Mouse (Mus musculus) liver, embryonic 14.5 days (tissue): ENCODE results near the gene Rph3al. TPM values are rescaled to one million over a fixed set of nuclear protein-coding genes. Genes with fewer than 3 reads are reported as not detected.
A peak's percentile ranks its signal among the peaks of the same experiment; 100 is the strongest.

Experiments
- ATAC-seq: fragments of 200-750 bp; cut with Nextera tagmentation; 2 replicates; pipeline ENCODE4 v1.8.0; 2017; ENCODE audit warnings: moderate number of reproducible peaks, mild to moderate bottlenecking, moderate library complexity; ENCODE audit not compliant: insufficient read depth
- DNase-seq, 3 experiments: peaks; one replicate each; pipeline ENCODE4 v3.0.0-alpha.2; 2012 to 2013; ENCODE audit warnings: low read depth in 3 of 3, low spot score in 3 of 3
- H3K27ac ChIP-seq: fragments of 300-500 bp; sonication (generic); 2 replicates; pipeline ENCODE4 v1.5.1; 2014; ENCODE audit warnings: moderate library complexity, mild to moderate bottlenecking, control low read depth, inconsistent platforms
- H3K27me3 ChIP-seq: fragments of 300-500 bp; sonication (generic); 2 replicates; pipeline ENCODE4 v1.6.1; 2014; ENCODE audit warnings: mild to moderate bottlenecking, low read length, moderate library complexity; ENCODE audit not compliant: control insufficient read depth, insufficient read depth
- H3K36me3 ChIP-seq: fragments of 300-500 bp; sonication (generic); replicated peaks from 2 replicates; pipeline ENCODE4 v1.6.1; 2014; ENCODE audit warnings: low read depth; ENCODE audit not compliant: control insufficient read depth, insufficient read depth
- H3K4me1 ChIP-seq, 2 experiments: fragments of 200-500 bp in 1 of 2; fragments of 300-500 bp in 1 of 2; sonication (generic) in 1 of 2; replicated peaks; 2 replicates each; pipeline ENCODE4 v1.6.1; 2012 to 2014; ENCODE audit warnings: antibody characterized with exemption in 1 of 2, inconsistent platforms in 1 of 2, low read length in 1 of 2; ENCODE audit not compliant: control insufficient read depth in 2 of 2, insufficient read depth in 2 of 2
- H3K4me2 ChIP-seq: fragments of 300-500 bp; sonication (generic); 2 replicates; pipeline ENCODE4 v1.6.1; 2014; ENCODE audit warnings: low read depth, mild to moderate bottlenecking, control low read depth, moderate library complexity
- H3K4me3 ChIP-seq, 2 experiments: fragments of 200-500 bp in 1 of 2; fragments of 300-500 bp in 1 of 2; sonication (generic) in 1 of 2; 2 replicates each; pipeline ENCODE4 v1.5.1; 2012 to 2014; ENCODE audit warnings: low read depth in 2 of 2, low read length in 2 of 2, mild to moderate bottlenecking in 2 of 2, control low read depth in 1 of 2, inconsistent platforms in 1 of 2, moderate library complexity in 1 of 2; ENCODE audit not compliant: insufficient read depth in 1 of 2
- H3K9ac ChIP-seq: fragments of 300-500 bp; sonication (generic); replicated peaks from 2 replicates; pipeline ENCODE4 v1.6.1; 2014; ENCODE audit warnings: mild to moderate bottlenecking, control low read depth, moderate library complexity
- H3K9me3 ChIP-seq: fragments of 300-500 bp; sonication (generic); 2 replicates; pipeline ENCODE4 v1.6.1; 2016; ENCODE audit warnings: low read length, mixed read lengths; ENCODE audit not compliant: control insufficient read depth
- CTCF ChIP-seq: IDR thresholded peaks from 2 replicates; pipeline ENCODE4 v1.5.1; 2016; ENCODE audit warnings: antibody characterized with exemption, low read depth, control low read depth
- EP300 ChIP-seq: IDR thresholded peaks from 2 replicates; pipeline ENCODE4 v1.6.1; 2016; ENCODE audit warnings: antibody characterized with exemption, low read depth
- WGBS: fragments of 180-500 bp; shearing (Covaris S2); extraction: QIAGEN DNeasy Blood & Tissue Kit; methylation state at CpG from one replicate; pipeline ENCODE4 v1.1.7; 2014; ENCODE audit not compliant: insufficient replicate concordance; 5-methylcytosine and 5-hydroxymethylcytosine counted together
- polyA plus RNA-seq, 2 experiments: library from polyadenylated mRNA; depleted of rRNA in 1 of 2; stranded (reverse) in 1 of 2; unstranded in 1 of 2; fragments of >200 nt; fragmentation: Nextera tagmentation in 1 of 2; extraction: Ambion mirVana in 1 of 2; gene quantifications; 2 replicates each; pipeline versions ENCODE4 v1.2.1 to v1.2.3; 2012 to 2014

Rph3al gene
- polyA plus RNA-seq, 2 experiments, result 0.25 to 0.29 TPM

DNA sequence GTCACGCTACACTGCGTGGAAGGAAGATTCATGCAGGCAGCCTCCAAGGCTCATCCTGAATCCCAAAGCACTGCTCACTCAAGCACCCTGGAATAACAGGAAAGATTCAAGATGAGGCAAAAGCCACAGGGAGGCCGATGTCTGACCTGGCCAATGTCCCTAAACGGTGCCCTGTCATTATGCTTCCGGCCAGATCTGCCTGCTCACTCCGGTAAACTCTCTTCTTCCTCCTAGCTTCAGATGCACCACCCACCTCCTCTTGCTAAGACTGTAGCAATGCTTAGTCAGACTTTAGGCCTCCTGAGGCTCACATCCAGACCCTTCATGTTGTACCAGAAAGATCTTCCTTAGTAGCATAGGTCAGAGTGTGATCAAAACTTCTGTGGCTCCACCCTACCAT, 19.1 kb downstream of the Rph3al start:
- no peak overlapping the region for H3K27ac ChIP-seq
- TF ChIP-seq EP300, result no peak
- TF ChIP-seq CTCF, result no peak
- WGBS, result 52% methylated on average over 6 of the region's 6 CpGs
- ATAC-seq (no peak), DNase-seq (no peak)
- no peaks in the 10 kb centered on the region for H3K36me3 ChIP-seq
- H3K4me2 ChIP-seq, result no peak overlapping the region
- no peaks in the 10 kb centered on the region for H3K9me3 ChIP-seq
- no peak overlapping the region for H3K4me3 ChIP-seq
- no peaks in the 10 kb centered on the region for H3K27me3 ChIP-seq
- no peak overlapping the region for H3K9ac ChIP-seq
- no peaks in the 10 kb centered on the region for H3K4me1 ChIP-seq

DNA sequence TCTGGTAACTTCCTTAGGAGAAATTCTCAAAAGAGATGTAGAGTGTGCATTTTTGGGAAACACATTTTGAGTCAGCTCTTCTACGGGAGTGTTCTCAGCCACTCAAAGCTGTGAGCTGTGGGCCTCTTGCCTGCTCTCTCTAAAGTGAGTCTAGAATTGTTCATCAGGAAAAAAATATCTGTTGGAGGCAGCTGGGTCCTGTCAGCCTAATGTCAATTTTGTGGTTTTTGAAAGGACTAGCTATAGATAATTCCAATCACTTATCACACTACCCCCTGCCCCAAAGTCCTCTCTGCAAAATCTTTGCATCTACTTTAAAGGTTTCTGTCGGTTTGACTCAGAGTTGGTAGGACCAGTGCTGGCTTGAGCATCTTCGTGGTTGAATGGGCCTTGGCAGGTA, 20.9 kb downstream of the Rph3al start:
- no peaks in the 10 kb centered on the region for H3K9me3 ChIP-seq
- no peak overlapping the region for H3K9ac ChIP-seq
- TF ChIP-seq CTCF (no peak), EP300 (no peak)
- no peaks in the 10 kb centered on the region for H3K4me1 ChIP-seq
- H3K27ac ChIP-seq, result no peak overlapping the region
- no peak overlapping the region for H3K4me3 ChIP-seq
- 20% methylated on average over 3 of the region's 3 CpGs for WGBS
- no peak for ATAC-seq
- H3K27me3 ChIP-seq, result no peaks in the 10 kb centered on the region
- no peaks in the 10 kb centered on the region for H3K36me3 ChIP-seq
- no peak overlapping the region for H3K4me2 ChIP-seq
- no peak for DNase-seq

DNA sequence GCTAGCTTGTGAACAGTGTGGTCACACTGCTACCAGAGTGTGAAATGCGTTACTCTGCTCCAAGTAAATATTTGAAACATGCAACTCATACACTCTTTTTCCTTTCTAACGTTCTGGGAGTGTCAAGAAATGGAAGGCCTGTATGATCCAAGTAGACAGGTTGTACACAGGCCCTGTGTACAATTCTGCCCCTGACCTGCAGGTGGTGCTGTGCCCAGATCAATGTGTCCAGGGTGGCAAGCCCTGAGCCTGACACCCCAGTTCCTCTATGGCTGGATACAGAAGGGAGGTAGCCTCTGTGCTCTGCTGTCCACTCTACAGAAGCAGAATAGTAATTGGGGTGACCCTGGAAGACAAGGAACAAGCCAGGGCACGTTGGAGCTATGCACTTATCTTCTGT, 24.3 kb downstream of the Rph3al start:
- no peak overlapping the region for H3K9ac ChIP-seq
- no peak overlapping the region for H3K4me3 ChIP-seq
- DNase-seq (peak in 1 of 3 experiments; percentile 9), ATAC-seq (no peak)
- H3K9me3 ChIP-seq, result no peaks in the 10 kb centered on the region
- TF ChIP-seq CTCF, result peak; percentile 80
- no peak for TF ChIP-seq EP300
- H3K27me3 ChIP-seq, result no peaks in the 10 kb centered on the region
- H3K4me2 ChIP-seq, result no peak overlapping the region
- 35% methylated on average over 3 of the region's 3 CpGs for WGBS
- no peaks in the 10 kb centered on the region for H3K4me1 ChIP-seq
- no peaks in the 10 kb centered on the region for H3K36me3 ChIP-seq
- no peak overlapping the region for H3K27ac ChIP-seq

DNA sequence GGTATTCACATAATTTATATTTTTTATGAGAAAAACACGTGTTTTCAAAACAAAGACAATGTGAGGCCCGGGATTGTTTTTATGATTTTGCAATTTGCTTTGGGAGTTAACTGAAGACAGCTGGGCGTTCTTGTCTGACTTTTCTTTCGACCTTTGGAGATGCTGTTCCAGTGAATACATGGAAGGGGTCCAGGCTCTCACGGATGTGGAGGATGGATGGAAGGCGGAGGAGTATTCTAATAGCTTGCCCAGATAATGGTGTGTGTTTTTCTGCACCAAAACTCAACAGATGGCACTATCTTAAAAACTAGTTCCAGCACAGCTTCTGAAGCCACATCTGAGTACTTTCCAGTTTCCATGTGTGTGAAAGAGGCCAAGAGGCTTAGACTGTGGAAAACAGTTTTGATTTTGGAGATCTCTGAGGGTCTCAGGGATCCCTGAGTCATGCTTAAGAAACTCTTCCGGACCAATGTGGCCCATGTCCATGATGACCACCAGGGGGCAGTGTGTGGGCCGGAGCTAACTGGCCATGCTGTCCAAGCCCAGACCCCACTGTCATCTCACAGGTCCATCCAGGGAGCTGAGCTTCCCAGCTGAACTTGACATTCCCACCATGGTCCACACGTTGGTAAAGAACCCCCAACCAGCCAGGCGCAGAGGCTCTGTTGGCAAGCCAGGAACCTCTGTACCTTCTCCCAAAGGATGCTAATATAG, 25.1 kb downstream of the Rph3al start:
- DNase-seq, result peak in 1 of 3 experiments; percentile 20
- H3K27ac ChIP-seq, result no peak overlapping the region
- no peak overlapping the region for H3K4me3 ChIP-seq
- H3K4me2 ChIP-seq, result no peak overlapping the region
- H3K9me3 ChIP-seq, result no peaks in the 10 kb centered on the region
- no peaks in the 10 kb centered on the region for H3K4me1 ChIP-seq
- no peak for ATAC-seq
- 39% methylated on average over 10 of the region's 10 CpGs for WGBS
- TF ChIP-seq EP300 (no peak), CTCF (peak; percentile 94)
- H3K27me3 ChIP-seq, result no peaks in the 10 kb centered on the region
- H3K36me3 ChIP-seq, result no peaks in the 10 kb centered on the region
- no peak overlapping the region for H3K9ac ChIP-seq

DNA sequence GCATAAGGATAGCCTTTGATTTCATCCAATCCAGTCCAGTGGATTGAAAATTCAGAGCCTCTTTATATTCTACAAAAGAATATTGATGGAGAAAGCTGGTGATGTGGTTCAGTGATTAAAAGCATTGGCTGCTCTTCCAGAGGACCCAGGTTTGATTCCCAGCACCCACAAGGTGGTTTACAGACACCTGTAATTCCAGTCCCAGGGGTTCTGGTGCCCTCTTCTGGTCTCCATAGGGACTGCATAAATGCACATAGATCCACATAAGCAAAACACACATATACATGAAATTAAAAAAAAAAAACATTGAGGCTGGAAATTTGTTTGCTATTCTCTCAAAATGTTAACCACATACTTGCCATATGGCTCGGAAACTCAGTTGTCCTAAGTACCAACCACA, 26.3 kb downstream of the Rph3al start:
- Histone ChIP-seq H3K27me3 (no peaks in the 10 kb centered on the region), H3K9ac (no peak overlapping the region), H3K27ac (no peak overlapping the region), H3K4me3 (no peak overlapping the region), H3K9me3 (no peaks in the 10 kb centered on the region), H3K4me2 (no peak overlapping the region), H3K36me3 (no peaks in the 10 kb centered on the region), H3K4me1 (no peaks in the 10 kb centered on the region)
- DNase-seq, result no peak
- no peak for ATAC-seq
- TF ChIP-seq CTCF (peak; percentile 24; the same call in 1 of the 2 replicates), EP300 (no peak)
- 48% methylated on average over 1 of the region's 1 CpGs for WGBS
